Comparison of ENCODE assay signal across 7 mouse cellular contexts in genomic region chr15:85036566-85037342, GRCm38 (mm10). TPM values are rescaled to one million over a fixed set of nuclear protein-coding genes. Genes with fewer than 3 reads are reported as not detected.
A peak's percentile ranks its signal among the peaks of the same experiment; 100 is the strongest.
DNase-seq lines count a peak whose midpoint lies in the region; ATAC-seq lines count a peak whose summit lies in the region.

No protein-coding gene starts in this region.

- ATAC-seq in intestine, embryonic 15.5 days, result peak; percentile 95

- H3K9me3 ChIP-seq in intestine, embryonic 15.5 days, result no peaks in the 10 kb centered on the region
- H3K9me3 ChIP-seq in midbrain, embryonic 10.5 days (replicated peaks), result 0 out of 2 replicates have a peak, but pooled peaks cover 3% of the 10 kb centered on the region

- peak overlapping the region; percentile 94 for H3K4me2 ChIP-seq in intestine, embryonic 15.5 days (replicated peaks)

- H3K4me3 ChIP-seq in intestine, embryonic 15.5 days (replicated peaks), result peak overlapping the region; percentile 83
- peak overlapping the region; percentile 89 for H3K4me3 ChIP-seq in midbrain, embryonic 10.5 days

- peak; percentile 99 to 100 for DNase-seq in adrenal gland, adult (ENCODE audit: inconsistent age in 2 of 2, low spot score in 1 of 2)
- DNase-seq in embryo, embryonic 10.5 days (ENCODE audit: low spot score), result peak; percentile 96
- DNase-seq in gastrocnemius, postnatal 25 days, result peak; percentile 97
- DNase-seq in left cerebral cortex, postnatal 25 days (ENCODE audit: low spot score in 2 of 2), result peak; percentile 98
- DNase-seq in midbrain, embryonic 10.5 days (ENCODE audit: low spot score), result peak; percentile 96
- DNase-seq in right cerebral cortex, postnatal 4 days, result peak; percentile 98

- H3K27me3 ChIP-seq in intestine, embryonic 15.5 days (replicated peaks), result no peaks in the 10 kb centered on the region
- H3K27me3 ChIP-seq in midbrain, embryonic 10.5 days (ENCODE audit: low read depth, poor library complexity, severe bottlenecking), result peaks cover 26% of the 10 kb centered on the region

- peaks cover 23% of the 10 kb centered on the region for H3K4me1 ChIP-seq in intestine, embryonic 15.5 days (replicated peaks)
- peaks cover 38% of the 10 kb centered on the region for H3K4me1 ChIP-seq in midbrain, embryonic 10.5 days

- H3K9ac ChIP-seq in intestine, embryonic 15.5 days, result peak overlapping the region; percentile 82

- H3K27ac ChIP-seq in intestine, embryonic 15.5 days, result peak overlapping the region; percentile 92
- H3K27ac ChIP-seq in midbrain, embryonic 10.5 days (replicated peaks), result peak overlapping the region; percentile 89

- H3K36me3 ChIP-seq in intestine, embryonic 15.5 days, result no peaks in the 10 kb centered on the region
- no peaks in the 10 kb centered on the region for H3K36me3 ChIP-seq in midbrain, embryonic 10.5 days

- intact Hi-C loops in left cerebral cortex, postnatal 25 days (cut with DNase I), result loop anchor here (2.0 kb wide), 1 partner anchor 36 kb away; no protein-coding TSS in a partner anchor

- WGBS in intestine, embryonic 15.5 days, result under 1% methylated on average over 75 of the region's 75 CpGs
- under 1% methylated on average over 75 of the region's 75 CpGs for WGBS in midbrain, embryonic 10.5 days

RNA-seq across cellular contexts. Expression of gene Fam118a, which starts 8.0 kb away (rescaled TPM):
- total RNA-seq in gastrocnemius, postnatal 25 days (2021), result 1 to 10 TPM; 3.9 to 4.1 TPM
- polyA plus RNA-seq in intestine, embryonic 15.5 days (2015; fragmentation: Nextera tagmentation; extraction: Ambion mirVana), result 29.2 and 29.9 TPM in 2 replicates
- total RNA-seq in left cerebral cortex, postnatal 25 days (2021), result 10 to 100 TPM; 22.7 to 23.5 TPM
- polyA plus RNA-seq in midbrain, embryonic 10.5 days (2016; fragmentation: Nextera tagmentation; extraction: Ambion mirVana), result 33.1 and 34.9 TPM in 2 replicates

RNA-seq across cellular contexts. Expression of gene Upk3a, which starts 19.8 kb away (rescaled TPM):
- not detected for total RNA-seq in gastrocnemius, postnatal 25 days (2021)
- polyA plus RNA-seq in intestine, embryonic 15.5 days (2015; fragmentation: Nextera tagmentation; extraction: Ambion mirVana), result 1.5 and 2.1 TPM in 2 replicates
- not detected for total RNA-seq in left cerebral cortex, postnatal 25 days (2021)
- 0.16 TPM in 1 of 2 replicates, not detected in the other for polyA plus RNA-seq in midbrain, embryonic 10.5 days (2016; fragmentation: Nextera tagmentation; extraction: Ambion mirVana)

RNA-seq across cellular contexts. Expression of gene 5031439G07Rik, which starts 48.4 kb away (rescaled TPM):
- 10 to 100 TPM; 38.9 to 56.7 TPM for total RNA-seq in gastrocnemius, postnatal 25 days (2021)
- polyA plus RNA-seq in intestine, embryonic 15.5 days (2015; fragmentation: Nextera tagmentation; extraction: Ambion mirVana), result 9.6 and 12.6 TPM in 2 replicates
- total RNA-seq in left cerebral cortex, postnatal 25 days (2021), result 10 to 100 TPM; 77.7 to 82.7 TPM
- polyA plus RNA-seq in midbrain, embryonic 10.5 days (2016; fragmentation: Nextera tagmentation; extraction: Ambion mirVana), result 10.1 and 10.8 TPM in 2 replicates

Comparison
In these comparisons a context has a peak if more than half of its experiments do, and no peak if none do; other contexts are left out.
1. Peak in every context shown above with its lines: DNase-seq, ATAC-seq, H3K4me3 ChIP-seq and H3K27ac ChIP-seq.
2. RNA of gene Fam118a, which starts 8.0 kb away (total RNA-seq): 22.7 to 23.5 TPM in left cerebral cortex, postnatal 25 days; 3.9 to 4.1 TPM in gastrocnemius, postnatal 25 days; every median in the first group is over 4 times any median in the second.